ENCODE assay signal across 9 mouse cellular contexts in genomic region chr9:61163671-61164288, GRCm38 (mm10).
A peak's percentile ranks its signal among the peaks of the same experiment; 100 is the strongest.
DNase-seq lines count a peak whose midpoint lies in the region; ATAC-seq and TF ChIP-seq lines count a peak whose summit lies in the region.
"Had no signal": no experiment of that assay in that cellular context is flagged by ENCODE, and none has a peak within 500 bp of the region (broad histone marks: within the 10 kb centered on the region; RNA-seq: fewer than 3 reads in every experiment).

No protein-coding gene starts in this region.

- H3K9ac ChIP-seq in midbrain, postnatal 0 days (replicated peaks; ENCODE audit: low read length, poor library complexity, severe bottlenecking) = no peak overlapping the region
- H3K9ac ChIP-seq in kidney, embryonic 15.5 days = no peak overlapping the region
- no peak overlapping the region for H3K9ac ChIP-seq in forebrain, embryonic 13.5 days

- ATAC-seq in midbrain, postnatal 0 days (ENCODE audit: low FRiP score) = no peak
- no peak for ATAC-seq in kidney, embryonic 15.5 days (replicated peaks; ENCODE audit: low FRiP score)
- peak; percentile 46; the same call in 1 of the 2 replicates for ATAC-seq in megakaryocyte progenitor cell, adult 5-6 weeks (replicated peaks; ENCODE audit: poor library complexity)
- ATAC-seq in forebrain, embryonic 13.5 days = no peak
- ATAC-seq: Patski had no signal

- no peaks in the 10 kb centered on the region for H3K9me3 ChIP-seq in midbrain, embryonic 10.5 days (replicated peaks)
- no peaks in the 10 kb centered on the region for H3K9me3 ChIP-seq in midbrain, postnatal 0 days (ENCODE audit: low read length)
- no peaks in the 10 kb centered on the region for H3K9me3 ChIP-seq in kidney, embryonic 15.5 days (replicated peaks)
- H3K9me3 ChIP-seq in forebrain, embryonic 13.5 days (replicated peaks) = no peaks in the 10 kb centered on the region

- peaks cover 49% of the 10 kb centered on the region for H3K27me3 ChIP-seq in midbrain, embryonic 10.5 days (ENCODE audit: low read depth, poor library complexity, severe bottlenecking)
- H3K27me3 ChIP-seq in midbrain, postnatal 0 days (ENCODE audit: insufficient read depth, low read length) = 0 out of 2 replicates have a peak, but pooled peaks cover 4% of the 10 kb centered on the region
- peaks cover 17% of the 10 kb centered on the region; the same call in 1 of the 2 replicates for H3K27me3 ChIP-seq in kidney, embryonic 15.5 days
- peaks cover 17% of the 10 kb centered on the region; the same call in 1 of the 2 replicates for H3K27me3 ChIP-seq in forebrain, embryonic 13.5 days
- H3K27me3 ChIP-seq: Patski had no signal

- no peaks in the 10 kb centered on the region for H3K36me3 ChIP-seq in midbrain, embryonic 10.5 days
- H3K36me3 ChIP-seq in midbrain, postnatal 0 days (ENCODE audit: insufficient read depth, low read length) = no peaks in the 10 kb centered on the region
- no peaks in the 10 kb centered on the region for H3K36me3 ChIP-seq in kidney, embryonic 15.5 days
- H3K36me3 ChIP-seq in forebrain, embryonic 13.5 days (ENCODE audit: poor library complexity, severe bottlenecking) = no peaks in the 10 kb centered on the region

- no peak overlapping the region for H3K4me2 ChIP-seq in midbrain, postnatal 0 days (ENCODE audit: low read depth, low read length, poor library complexity, severe bottlenecking)
- H3K4me2 ChIP-seq in kidney, embryonic 15.5 days = no peak overlapping the region
- no peak overlapping the region for H3K4me2 ChIP-seq in forebrain, embryonic 13.5 days

- H3K4me1 ChIP-seq in midbrain, embryonic 10.5 days = peaks cover 49% of the 10 kb centered on the region
- H3K4me1 ChIP-seq in midbrain, postnatal 0 days (ENCODE audit: insufficient read depth, low read length) = peaks cover 10% of the 10 kb centered on the region; the same call in 1 of the 2 replicates
- no peaks in the 10 kb centered on the region for H3K4me1 ChIP-seq in embryonic fibroblast, embryonic 13.5 days (ENCODE audit: control insufficient read depth, insufficient read depth, low read length)
- H3K4me1 ChIP-seq in kidney, embryonic 15.5 days = peaks cover 61% of the 10 kb centered on the region
- H3K4me1 ChIP-seq in forebrain, embryonic 13.5 days = peaks cover 38% of the 10 kb centered on the region

- TF ChIP-seq POLR2A in embryonic fibroblast, embryonic 13.5 days (IDR thresholded peaks at IDR 0.05; ENCODE audit: low read depth, low read length) = no peak

- 68% methylated on average over 19 of the region's 19 CpGs for WGBS in midbrain, embryonic 10.5 days
- 58% methylated on average over 19 of the region's 19 CpGs for WGBS in midbrain, postnatal 0 days
- 34% methylated on average over 19 of the region's 19 CpGs for WGBS in kidney, embryonic 15.5 days
- 70% methylated on average over 19 of the region's 19 CpGs for WGBS in forebrain, embryonic 13.5 days

- no peak overlapping the region for H3K4me3 ChIP-seq in midbrain, embryonic 10.5 days
- no peak overlapping the region for H3K4me3 ChIP-seq in midbrain, postnatal 0 days (ENCODE audit: low read depth, low read length)
- no peak overlapping the region for H3K4me3 ChIP-seq in embryonic fibroblast, embryonic 13.5 days (ENCODE audit: insufficient read depth, low read length)
- no peak overlapping the region for H3K4me3 ChIP-seq in kidney, embryonic 15.5 days (replicated peaks)
- H3K4me3 ChIP-seq in forebrain, embryonic 13.5 days = no peak overlapping the region

- no peak for TF ChIP-seq CTCF in midbrain, postnatal 0 days (IDR thresholded peaks at IDR 0.05)
- no peak for TF ChIP-seq CTCF in embryonic fibroblast, embryonic 13.5 days (IDR thresholded peaks at IDR 0.05; ENCODE audit: borderline replicate concordance, insufficient read depth, low read length)

- 0 out of 2 replicates have a peak overlapping the region, but pooled peaks have one; percentile 56 for H3K27ac ChIP-seq in midbrain, embryonic 10.5 days (replicated peaks)
- H3K27ac ChIP-seq in midbrain, postnatal 0 days (ENCODE audit: low read depth, low read length) = no peak overlapping the region
- H3K27ac ChIP-seq in embryonic fibroblast, embryonic 13.5 days (ENCODE audit: insufficient read depth, low read length) = peak overlapping the region; percentile 14; the same call in 1 of the 2 replicates
- peak overlapping the region; percentile 88 for H3K27ac ChIP-seq in kidney, embryonic 15.5 days
- H3K27ac ChIP-seq in forebrain, embryonic 13.5 days = no peak overlapping the region

- peak; percentile 35 for DNase-seq in midbrain, embryonic 10.5 days (ENCODE audit: low spot score)
- DNase-seq in midbrain, postnatal 0 days (ENCODE audit: low spot score) = no peak
- no peak for DNase-seq in adrenal gland, adult 18-20 months (ENCODE audit: low spot score in 2 of 2)
- DNase-seq: thymus, adult 18-20 months had no signal

Comparison
In these comparisons a context has a peak if more than half of its experiments do, and no peak if none do; other contexts are left out.
1. H3K27ac ChIP-seq: peak in midbrain, embryonic 10.5 days (single experiment), embryonic fibroblast, embryonic 13.5 days (single experiment) and kidney, embryonic 15.5 days (single experiment); none in midbrain, postnatal 0 days (single experiment) and forebrain, embryonic 13.5 days (single experiment).